Mouse (Mus musculus): Measurements from ENCODE around the gene Atxn2.

DNA sequence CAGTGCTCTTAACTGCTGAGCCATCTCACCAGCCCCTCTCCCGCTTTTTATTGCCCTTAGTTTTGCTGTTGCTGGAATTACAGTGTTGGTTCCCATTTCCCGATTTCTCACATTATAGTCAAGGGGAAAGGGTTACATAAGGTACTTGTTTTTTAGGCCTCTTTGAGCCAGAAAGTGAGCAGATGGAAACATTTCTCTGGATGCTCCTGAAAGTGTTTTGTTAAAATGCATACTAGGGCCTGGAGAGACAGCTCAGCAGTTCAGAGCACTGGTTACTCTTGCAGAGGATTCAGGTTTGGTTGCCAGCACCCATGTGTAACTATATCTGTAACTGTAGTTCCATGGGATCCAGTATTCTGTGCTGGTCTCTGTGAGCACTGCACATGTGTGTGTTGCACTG lies 97.1 kb downstream of the Atxn2 start:
- no peak for TF ChIP-seq POLR2A (IDR thresholded peaks at IDR 0.05; ENCODE audit: low read depth, low read length)
- no peak for TF ChIP-seq CTCF (IDR thresholded peaks at IDR 0.05; ENCODE audit: borderline replicate concordance, insufficient read depth, low read length)

Data from embryonic fibroblast, embryonic 13.5 days (primary cell).